Mouse (Mus musculus) monocyte, adult 5-6 weeks (primary cell): ENCODE results near the gene Cwf19l1. TPM values are rescaled to one million over a fixed set of nuclear protein-coding genes. Genes with fewer than 3 reads are reported as not detected.
"Not testable (repeated sequence)": the region's sequence is repeated elsewhere in the genome, so short reads cannot be mapped to it uniquely, and the experiment has no call there.

Experiments used
- ATAC-seq: fragments of 153-309, 156-312 bp; replicated peaks from 2 replicates; pipeline ENCODE4 v1.8.0; 2017; ENCODE audit warnings: mild to moderate bottlenecking; ENCODE audit not compliant: low TSS enrichment, insufficient number of reproducible peaks, severe bottlenecking, poor library complexity, low FRiP score
- total RNA-seq: library from RNA; stranded (forward); fragments of 200-1000, 200-491, 200-594 nt; gene quantifications from 3 replicates; pipeline ENCODE4 v1.2.3, GENCODE M21; 2017

Cwf19l1 gene
- total RNA-seq, 1 experiment from 2014 or later = 13.7 TPM

- no peak for ATAC-seq
These were observed 14.5 kb downstream of the Cwf19l1 start for GRCm38 (mm10) chr19:44121137-44121536.

GRCm38 (mm10) chr19:44120686-44121085, 15.0 kb downstream of the Cwf19l1 start:
- not testable (repeated sequence) for ATAC-seq

GRCm38 (mm10) chr19:44117793-44118192, 17.9 kb downstream of the Cwf19l1 start:
- 0 out of 2 replicates have a peak, but pooled peaks have one; percentile 29 for ATAC-seq

GRCm38 (mm10) chr19:44111706-44112105, 24.0 kb downstream of the Cwf19l1 start:
- ATAC-seq = no peak

- ATAC-seq = no peak
These were observed 25.3 kb downstream of the Cwf19l1 start for GRCm38 (mm10) chr19:44110356-44110755.

GRCm38 (mm10) chr19:44108996-44109395, 26.7 kb downstream of the Cwf19l1 start:
- no peak for ATAC-seq

GRCm38 (mm10) chr19:44107661-44108521, 27.8 kb downstream of the Cwf19l1 start:
- ATAC-seq = no peak

GRCm38 (mm10) chr19:44106831-44107660, 28.6 kb downstream of the Cwf19l1 start, which contains the start of gene Chuk:
TSS of gene Chuk (minus strand) at chr19:44107480.
- ATAC-seq = peak; percentile 96

GRCm38 (mm10) chr19:44104393-44104792, 31.3 kb downstream of the Cwf19l1 start:
- peak; percentile 68 for ATAC-seq

- no peak for ATAC-seq
These were observed 32.7 kb downstream of the Cwf19l1 start for GRCm38 (mm10) chr19:44103001-44103400.

GRCm38 (mm10) chr19:44100840-44101239, 34.8 kb downstream of the Cwf19l1 start:
- no peak for ATAC-seq

GRCm38 (mm10) chr19:44086278-44086677, 49.4 kb downstream of the Cwf19l1 start:
- ATAC-seq = no peak

GRCm38 (mm10) chr19:44080920-44081319, 54.8 kb downstream of the Cwf19l1 start:
- ATAC-seq = no peak

GRCm38 (mm10) chr19:44080023-44080422, 55.7 kb downstream of the Cwf19l1 start:
- no peak for ATAC-seq

GRCm38 (mm10) chr19:44077024-44077423, 58.7 kb downstream of the Cwf19l1 start:
- ATAC-seq = no peak

- ATAC-seq = no peak
These were observed 59.2 kb downstream of the Cwf19l1 start for GRCm38 (mm10) chr19:44076457-44076856.

- ATAC-seq = no peak
These were observed 60.7 kb downstream of the Cwf19l1 start for GRCm38 (mm10) chr19:44074986-44075385.

- no peak for ATAC-seq
These were observed 64.5 kb downstream of the Cwf19l1 start for GRCm38 (mm10) chr19:44071166-44071565.

GRCm38 (mm10) chr19:44069914-44070232, 65.8 kb downstream of the Cwf19l1 start:
- ATAC-seq = no peak
